Mouse (Mus musculus) olfactory bulb, adult 2 months (tissue): Measurements from ENCODE around the gene Ago1.

ENCODE experiments used
- CTCF ChIP-seq: fragments of 200-500 bp; IDR thresholded peaks from 2 replicates; pipeline ENCODE4 v1.5.1; 2012; ENCODE audit warnings: low read depth, mild to moderate bottlenecking, low read length, moderate library complexity; ENCODE audit not compliant: insufficient read depth
- POLR2A ChIP-seq: fragments of 200-500 bp; IDR thresholded peaks from 2 replicates; pipeline ENCODE4 v1.6.1; 2012; ENCODE audit warnings: mild to moderate bottlenecking, low read depth, low read length, moderate library complexity; ENCODE audit not compliant: insufficient read depth

DNA sequence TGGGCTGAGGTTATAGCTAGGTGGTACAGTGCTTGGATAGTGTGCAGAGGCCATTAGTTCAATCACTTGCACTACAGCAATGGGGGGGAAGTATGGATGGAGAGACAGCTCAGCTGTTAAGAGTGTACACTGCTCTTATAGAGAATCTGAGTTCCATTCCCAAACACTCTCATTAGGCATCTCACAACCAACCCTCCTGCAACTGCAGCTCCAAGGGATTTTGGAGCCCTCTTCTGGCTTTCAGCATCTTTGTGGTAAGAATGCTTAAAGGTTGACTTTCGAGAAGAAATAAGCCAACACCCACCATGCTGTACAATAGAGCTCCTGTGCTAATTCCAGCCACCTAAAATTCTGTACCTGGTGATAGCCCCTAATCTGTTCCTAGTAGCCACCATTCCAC is 17.8 kb upstream of the Ago1 start:
- TF ChIP-seq CTCF, result no peak
- TF ChIP-seq POLR2A, result no peak
